Mouse (Mus musculus): ENCODE data around the gene Gm43552.
"Not testable (repeated sequence)": the region's sequence is repeated elsewhere in the genome, so short reads cannot be mapped to it uniquely, and the experiment has no call there.

Gene Gm43552

DNA sequence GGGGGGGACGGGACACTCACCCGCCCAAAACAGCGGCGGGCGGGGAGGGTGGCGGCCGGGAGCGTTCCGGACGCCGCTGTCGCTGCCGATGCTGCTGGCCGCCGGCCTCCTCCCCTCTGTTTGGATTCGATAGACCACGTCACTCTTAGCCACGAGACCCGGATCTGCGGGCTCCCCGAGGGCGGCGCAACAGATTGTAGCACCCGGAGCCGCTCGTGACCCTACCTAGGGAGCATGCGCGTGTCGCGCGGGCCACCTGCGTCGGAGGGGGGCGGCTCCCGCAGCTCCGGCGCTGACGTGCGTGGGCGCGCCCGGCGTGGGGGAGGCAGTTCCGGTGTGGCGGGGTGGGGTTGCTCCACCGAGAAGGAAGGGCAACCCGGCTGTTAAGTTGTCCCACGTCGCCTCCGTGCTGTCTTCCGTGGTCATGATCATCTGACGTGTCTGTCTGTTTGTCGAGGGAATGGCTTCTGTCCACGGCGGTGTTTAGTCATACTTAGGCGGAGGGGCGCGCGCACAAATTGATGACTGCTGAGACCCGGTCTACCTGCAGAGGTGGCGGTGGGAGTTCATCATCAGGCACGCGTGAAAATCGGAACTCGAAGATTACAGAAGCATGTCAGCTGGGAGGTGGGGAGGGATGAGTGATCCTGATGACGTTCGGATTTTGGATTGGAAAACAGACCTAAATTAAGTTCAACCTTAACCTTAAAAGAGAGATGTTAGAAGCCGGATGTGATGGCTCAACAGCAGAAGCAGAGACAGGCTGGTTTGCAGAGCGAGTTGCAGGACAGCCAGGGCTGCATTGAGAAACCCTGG lies at the start of gene Gm43552:
Gm43552 (minus strand) TSS at position 118 of the 816 bp plus-strand sequence.
- in situ Hi-C loops (cut with MboI, MseI) = loop anchor here (10.0 kb wide), 1 partner anchor 452 kb away; no protein-coding TSS in a partner anchor

DNA sequence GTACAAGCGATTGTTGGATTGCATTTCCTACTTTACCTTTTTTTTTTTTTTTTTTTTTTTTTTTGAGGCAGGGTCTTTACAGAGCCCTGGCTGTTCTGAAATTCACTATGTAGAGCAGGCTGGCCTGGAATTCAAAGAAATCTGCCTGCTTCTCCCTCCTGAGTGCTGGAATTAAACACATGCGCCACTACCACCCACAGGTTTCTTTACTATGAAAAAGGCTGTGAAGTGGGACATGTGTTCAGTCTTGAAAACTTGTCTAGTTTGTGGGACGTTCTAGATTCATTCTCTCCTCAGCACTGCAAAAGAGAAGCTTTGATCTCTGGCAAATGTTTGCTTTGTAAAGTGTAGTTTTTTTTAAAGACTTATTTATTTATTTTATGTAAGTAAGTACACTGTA lies 49.3 kb upstream of the Gm43552 start:
- in situ Hi-C loops (cut with MboI, MseI) = no loop called here

DNA sequence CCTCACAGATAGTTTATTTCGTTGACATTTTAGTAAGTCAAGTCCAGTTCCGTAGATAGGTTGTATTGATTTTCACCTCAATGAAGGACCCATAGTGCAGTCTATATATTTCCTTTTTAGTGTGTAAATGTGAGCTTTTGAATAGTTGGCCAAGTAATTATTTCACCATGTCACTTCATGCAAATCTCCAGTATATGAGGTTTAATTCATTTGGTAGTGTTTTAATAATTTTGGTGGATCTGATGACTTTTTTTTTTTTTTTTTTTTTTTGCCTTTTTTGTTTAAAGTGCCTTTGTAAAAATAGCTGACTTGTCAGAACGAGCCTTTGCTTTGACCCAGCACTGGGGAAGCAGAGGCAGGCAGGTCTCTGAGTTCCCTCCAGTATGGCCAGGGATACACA lies 47.2 kb upstream of the Gm43552 start:
- in situ Hi-C loops (cut with MboI, MseI) = no loop called here

DNA sequence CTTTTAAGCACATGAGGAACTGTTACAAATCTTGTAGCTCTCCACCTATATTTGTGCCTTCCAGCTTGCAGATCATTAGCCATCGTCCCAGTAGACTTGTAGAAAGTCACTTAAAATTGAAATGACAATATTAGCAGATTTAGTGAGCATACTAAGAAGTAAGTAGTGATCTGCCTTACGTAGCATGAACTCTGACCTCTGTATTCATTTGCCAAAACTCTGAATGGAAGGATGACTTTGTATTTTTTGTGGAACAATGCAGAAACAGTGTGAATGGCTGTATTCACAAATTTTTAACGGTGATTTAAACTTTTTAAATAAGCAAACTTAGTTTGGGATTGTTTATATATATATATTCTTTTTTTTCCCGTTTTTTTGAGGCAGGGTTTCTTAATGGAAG lies 46.2 kb upstream of the Gm43552 start:
- in situ Hi-C loops (cut with MboI, MseI) = no loop called here

DNA sequence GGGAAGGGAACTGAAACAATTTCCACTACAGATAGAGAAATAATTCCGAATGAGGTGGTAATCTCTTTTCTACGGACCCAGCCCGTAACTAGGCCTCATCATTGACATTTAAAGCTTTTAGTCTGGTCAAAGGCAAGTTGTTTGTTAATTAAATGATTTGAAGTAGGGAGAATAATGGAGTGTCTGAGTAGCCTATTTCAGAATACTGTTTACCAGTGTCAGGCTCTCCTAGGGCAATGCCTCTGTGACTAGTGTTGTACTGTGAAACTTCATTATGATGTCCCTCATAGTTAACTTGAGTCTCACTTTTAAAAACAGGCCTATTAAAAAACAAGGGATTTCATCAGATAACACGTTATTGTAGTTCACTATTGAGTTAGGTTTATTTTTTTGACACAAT lies 45.5 kb upstream of the Gm43552 start:
- in situ Hi-C loops (cut with MboI, MseI) = no loop called here

DNA sequence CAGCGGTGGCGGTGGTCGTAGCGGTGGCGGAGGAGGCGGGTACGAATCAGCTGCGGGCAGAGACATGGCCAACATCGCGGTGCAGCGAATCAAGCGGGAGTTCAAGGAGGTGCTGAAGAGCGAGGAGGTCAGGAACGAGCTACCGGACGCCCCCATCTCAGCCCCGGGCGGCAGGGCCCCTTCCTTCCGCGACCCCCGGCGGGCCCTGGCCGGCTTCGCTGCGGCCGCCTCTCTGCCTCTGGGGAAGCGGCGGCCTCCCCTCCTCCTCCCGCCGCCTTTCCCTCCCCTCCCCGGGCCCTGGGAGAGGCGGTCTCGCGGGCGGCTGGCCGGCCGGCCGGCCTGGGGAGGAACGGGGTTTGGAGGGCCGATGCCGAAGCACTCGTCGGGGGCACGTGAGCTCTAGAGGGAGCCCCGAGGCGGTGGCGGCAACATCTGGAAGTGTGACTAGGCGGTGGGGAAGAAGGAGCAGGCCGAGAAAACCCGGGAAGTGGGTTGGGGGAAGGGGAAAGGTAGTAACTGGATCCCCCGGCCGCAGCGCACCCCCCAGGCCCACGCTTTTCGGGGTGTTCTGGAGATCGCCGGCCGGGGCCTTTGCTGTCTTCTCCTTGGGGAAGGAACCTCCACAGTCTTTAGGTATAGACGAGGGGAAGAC lies 44.9 kb upstream of the Gm43552 start:
- in situ Hi-C loops (cut with MboI, MseI) = no loop called here

DNA sequence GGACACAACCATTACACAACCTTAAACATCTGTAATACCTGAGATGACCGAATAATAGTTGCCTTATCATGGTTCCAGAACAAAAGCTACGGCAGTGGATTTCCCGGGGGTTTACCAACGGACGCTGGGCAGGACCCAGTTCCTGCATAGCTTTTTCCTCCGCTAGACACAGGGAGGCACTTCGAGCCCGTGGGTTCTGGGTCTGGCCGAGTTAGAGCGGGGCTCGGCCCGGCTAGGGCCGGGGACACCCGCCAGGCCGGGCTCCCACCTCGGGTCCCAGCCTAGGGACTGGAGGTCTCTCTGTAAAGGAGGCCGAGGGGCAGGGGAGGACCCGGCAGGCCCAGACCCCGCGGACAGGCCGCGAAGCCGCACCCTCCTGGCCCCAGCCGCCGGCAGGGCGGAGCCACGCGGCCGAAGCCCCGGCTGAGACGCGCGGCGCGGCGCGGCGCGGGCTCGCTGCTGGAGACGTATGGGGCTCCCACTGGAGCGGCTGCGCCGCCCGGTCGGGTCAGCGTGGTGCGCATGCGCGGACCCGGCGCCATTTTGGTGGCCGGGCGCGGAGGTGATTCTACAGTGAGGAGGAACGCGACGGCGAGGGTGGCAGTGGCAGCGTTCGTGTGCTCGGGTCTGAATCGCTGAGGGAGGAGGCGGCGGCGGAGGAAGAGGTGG lies 44.3 kb upstream of the Gm43552 start, which contains the start of the genes Smim14 and Ube2k:
Smim14 (minus strand) TSS at position 434 of the 669 bp plus-strand sequence.
Ube2k (plus strand) TSS at position 483 of the 669 bp plus-strand sequence.
- in situ Hi-C loops (cut with MboI, MseI) = no loop called here

DNA sequence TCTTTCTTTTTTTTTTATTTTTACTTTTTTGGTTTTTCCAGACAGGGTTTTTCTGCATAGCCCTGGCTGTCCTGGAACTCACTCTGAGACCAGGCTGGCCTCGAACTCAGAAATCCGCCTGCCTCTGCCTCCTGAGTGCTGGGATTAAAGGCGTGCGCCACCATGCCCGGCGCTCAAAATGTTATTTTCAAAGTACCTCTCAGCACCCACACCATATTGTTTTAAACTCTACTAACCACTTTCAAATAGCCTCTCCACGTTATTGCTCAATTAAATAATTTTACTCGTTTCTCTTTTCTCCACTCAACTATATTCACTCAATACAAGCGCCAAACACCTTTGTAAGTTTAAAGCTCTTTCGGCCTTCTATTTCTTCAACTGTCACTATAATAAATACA lies 43.4 kb upstream of the Gm43552 start:
- in situ Hi-C loops (cut with MboI, MseI) = not testable (repeated sequence)

DNA sequence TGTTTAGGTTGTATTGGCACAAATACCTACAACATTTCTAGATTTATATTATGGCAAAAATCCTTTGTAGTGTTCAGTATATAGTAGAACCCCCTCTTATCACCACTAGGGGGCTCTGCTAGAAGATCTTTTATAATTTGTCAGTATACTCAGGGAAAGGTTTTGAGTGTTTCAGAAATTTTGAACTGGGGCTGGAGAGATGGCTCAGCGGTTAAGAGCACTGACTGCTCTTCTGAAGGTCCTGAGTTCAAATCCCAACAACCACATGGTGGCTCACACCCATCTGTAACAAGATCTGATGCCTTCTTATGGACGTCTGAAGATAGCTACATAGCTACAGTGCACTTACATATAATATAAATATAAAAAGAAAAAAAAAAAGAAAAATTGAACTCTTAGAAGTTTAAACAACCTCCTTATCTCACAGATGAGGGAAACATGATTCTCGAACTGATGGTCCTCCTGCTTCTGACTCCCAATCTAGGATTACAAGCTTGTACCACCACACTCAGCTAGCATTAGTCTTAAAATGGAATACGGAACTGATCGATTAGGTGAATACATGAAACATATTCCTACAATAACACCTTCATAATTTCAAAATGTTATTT lies 42.9 kb upstream of the Gm43552 start:
- in situ Hi-C loops (cut with MboI, MseI) = no loop called here

DNA sequence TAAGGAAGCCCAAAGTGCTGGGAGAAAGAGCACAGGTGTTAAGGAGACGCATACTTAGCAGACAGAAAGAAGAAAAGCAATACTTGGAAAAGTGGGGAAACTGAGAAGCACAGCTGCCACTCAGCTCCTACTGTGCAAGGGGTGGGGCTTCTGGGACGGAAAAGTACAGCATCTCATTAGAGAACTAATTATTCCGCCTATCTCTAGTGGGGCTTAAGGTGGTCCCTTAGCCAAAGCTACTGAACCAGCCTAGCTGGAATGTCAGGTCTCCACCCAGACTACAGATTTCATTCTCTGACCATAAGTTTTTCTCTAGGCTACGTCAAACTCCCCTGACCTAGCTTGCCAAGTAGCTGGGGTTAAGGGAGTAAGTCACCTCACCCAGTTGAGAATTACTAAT lies 41.9 kb upstream of the Gm43552 start:
- in situ Hi-C loops (cut with MboI, MseI) = no loop called here

DNA sequence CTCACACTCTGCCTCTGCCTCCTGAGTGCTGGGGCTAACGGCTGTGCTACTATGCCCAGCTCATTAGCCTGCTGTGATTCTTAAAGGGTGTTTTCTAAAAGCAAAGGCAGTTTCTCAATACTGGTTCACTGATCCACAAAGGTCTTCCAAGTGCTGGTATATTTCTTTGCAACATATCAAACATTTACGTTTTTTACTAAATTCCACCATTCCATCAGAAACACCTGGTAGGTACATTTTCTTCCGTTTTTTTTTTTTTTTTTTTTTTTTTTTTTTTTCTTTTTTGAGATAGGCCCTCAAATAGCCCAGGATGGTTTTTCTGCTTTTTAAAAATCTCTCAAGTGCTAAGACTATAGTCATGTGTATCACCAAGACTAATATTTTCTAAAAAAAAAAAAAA lies 38.6 kb upstream of the Gm43552 start:
- in situ Hi-C loops (cut with MboI, MseI) = no loop called here

DNA sequence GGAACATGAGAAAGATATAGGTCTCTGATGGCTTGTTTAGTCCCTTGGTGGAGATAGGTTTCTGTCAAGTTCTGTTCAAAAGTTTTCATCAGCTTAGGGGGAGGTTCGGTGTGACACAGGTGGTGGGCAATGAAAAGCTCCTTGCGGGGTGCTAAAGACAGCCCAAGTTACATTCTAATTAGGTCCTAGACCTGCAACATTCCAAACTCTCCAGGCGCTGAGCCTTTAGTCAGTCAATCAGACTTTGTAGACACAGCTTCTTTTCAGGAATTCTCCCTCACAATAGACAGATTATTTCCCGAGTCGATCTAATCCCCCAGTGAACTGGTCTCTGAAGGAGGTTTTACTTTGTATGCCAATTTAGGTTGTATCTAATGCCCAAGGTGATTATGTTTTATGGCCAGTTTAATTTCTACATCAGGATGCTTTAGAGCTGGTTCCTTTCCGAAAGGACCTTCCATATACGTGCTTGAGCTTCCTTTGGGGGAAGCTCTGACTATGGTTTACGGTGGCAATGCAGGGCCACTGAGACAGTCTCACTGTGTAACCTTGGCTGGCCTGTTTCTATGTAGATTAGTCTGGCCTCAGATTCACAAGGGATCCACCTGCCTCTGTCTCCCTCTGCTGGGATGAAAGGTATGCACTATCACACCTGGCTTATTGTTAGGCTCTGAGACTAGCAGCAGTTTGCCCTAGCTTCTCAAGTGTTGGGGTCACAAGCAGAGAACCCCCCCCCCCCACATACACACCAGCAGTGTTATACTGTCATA lies 33.2 kb upstream of the Gm43552 start:
- in situ Hi-C loops (cut with MboI, MseI) = no loop called here

DNA sequence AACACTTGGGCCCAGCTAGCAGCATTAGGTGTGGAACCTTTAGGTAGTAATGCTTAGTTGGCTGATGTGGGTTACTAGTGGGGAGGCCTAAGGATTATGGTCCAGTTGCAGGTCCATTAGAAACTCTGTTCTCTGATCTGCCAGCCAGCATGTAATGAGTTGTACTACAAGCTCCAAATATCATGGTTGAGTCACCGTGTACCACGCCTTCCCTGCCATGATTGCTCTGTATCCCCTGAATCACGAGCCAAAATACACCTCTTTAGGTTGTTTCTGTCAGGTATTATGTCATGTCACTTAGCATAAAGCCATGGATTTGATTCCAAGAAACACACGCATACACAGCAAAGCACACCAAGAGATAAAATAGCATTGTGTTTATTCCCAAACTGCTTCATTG lies 32.2 kb upstream of the Gm43552 start:
- in situ Hi-C loops (cut with MboI, MseI) = no loop called here

DNA sequence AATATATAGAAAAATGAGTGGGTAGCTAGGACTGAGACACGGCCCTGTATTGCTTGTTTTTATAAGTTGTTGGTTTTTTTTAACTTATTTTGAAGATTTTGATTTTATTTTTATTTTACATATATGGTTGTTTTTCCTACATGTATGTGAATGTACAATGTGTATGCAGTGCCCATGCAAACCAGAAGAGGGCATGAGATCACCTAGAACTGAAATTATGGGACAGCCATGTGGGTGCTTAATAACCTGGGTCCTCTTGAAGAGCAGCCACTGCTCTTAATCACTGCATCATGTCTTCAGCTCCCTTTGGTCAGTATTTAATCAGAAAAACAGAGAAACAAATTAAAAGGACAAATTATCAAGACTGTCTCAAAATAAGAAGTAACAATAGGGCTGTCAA lies 29.2 kb upstream of the Gm43552 start:
- in situ Hi-C loops (cut with MboI, MseI) = no loop called here

DNA sequence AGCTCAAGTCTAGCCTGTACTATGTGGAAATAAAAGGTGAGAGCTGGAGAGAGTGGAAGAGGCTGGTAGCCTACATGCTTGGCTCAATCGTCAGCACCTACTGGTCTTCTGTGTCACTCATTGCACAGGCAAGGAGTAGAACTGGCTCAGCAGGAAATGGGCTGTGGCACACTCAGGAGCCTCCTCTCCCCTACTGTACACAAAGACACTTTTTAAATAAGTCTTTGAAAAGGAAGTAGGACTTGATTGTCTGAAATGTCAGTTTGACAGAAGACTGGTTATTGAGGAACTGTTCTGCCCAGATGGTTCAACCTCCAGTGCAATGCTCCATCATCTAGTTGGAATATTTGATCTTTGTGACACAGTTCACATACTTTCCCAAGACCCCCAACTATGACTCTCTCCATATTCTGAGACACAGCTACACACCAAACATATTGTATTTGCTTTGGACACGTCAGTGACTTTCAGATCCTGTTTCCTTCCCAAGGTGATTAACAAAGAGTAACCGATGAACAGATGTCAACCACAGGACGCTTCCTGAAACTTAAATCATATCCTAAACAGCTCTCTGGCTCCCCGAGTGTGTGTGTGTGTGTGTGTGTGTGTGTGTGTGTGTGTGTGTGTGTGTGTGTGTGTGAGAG lies 22.1 kb upstream of the Gm43552 start:
- in situ Hi-C loops (cut with MboI, MseI) = no loop called here

DNA sequence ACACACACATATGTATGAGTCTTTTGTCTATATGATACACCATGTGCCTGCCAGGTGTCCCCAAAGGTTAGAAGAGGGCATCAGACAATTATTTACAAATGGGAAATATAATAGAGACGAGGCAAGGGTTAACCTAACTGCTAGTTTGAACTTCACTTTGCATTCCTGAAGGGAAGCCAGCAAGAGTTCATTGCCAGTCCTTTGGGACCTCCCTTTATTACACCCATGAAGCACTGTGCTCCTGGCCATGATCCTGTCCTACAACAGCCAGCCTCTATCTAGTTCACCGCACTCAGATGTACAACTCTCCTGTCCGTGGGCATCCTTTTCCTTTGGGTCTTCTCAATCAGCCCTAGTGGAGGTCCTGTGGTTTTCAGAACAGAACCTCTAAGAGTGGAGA lies 20.9 kb upstream of the Gm43552 start:
- in situ Hi-C loops (cut with MboI, MseI) = no loop called here

DNA sequence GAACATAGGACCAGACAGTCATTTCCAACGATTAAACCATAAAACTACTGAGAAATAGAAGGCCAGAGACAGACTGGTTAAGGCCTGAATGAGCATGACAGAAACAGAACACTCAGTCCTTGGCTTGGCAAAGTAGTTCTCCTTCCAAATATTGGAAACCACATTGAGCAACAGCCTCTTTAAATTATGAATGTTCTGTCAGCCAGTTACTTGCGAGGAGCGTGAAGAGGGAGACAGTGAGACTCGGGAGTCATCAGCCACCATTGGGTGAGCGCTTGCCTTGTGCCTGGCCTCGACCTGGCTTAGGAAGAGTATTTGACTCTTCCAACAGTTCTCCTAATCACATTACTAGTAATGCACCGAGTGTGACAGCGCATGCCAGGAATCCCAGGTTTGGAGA lies 15.8 kb upstream of the Gm43552 start:
- in situ Hi-C loops (cut with MboI, MseI) = no loop called here

DNA sequence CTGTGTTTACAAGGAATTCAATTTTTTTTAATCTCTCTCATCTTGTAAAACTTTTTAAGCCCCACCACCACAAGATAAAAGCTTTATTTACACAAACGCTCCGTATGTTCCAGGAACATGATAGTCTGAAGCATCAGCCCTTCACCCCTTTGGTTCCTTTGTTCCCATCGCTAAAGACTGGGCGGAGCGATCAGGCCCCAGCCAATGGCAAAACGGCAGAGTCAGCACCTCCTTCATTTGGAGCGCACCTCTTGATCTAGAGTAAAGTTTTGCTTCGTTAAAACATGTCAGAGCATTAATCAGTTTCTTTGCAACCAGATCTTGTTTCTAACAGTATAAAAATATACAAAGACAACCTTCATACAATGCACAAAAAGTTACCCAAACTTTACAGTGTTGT lies 13.2 kb upstream of the Gm43552 start:
- in situ Hi-C loops (cut with MboI, MseI) = no loop called here

DNA sequence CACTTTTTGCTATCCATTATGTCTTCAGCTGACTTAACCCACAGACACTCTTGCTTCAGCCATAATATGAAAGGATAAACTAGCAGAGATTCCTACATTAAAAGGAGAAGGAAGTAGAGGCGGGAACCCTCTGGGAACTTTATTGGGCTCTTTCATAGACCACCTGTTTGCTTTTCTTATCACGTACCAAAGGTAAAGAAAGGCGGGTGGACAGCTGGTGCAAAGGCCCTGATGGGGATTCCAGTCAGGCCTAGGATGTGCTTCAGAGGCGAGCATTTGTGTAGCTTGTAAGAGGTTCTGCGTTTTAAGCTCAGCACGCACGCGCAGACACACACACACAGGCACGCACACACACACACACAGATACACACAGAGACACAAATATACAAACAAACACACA lies 8.8 kb upstream of the Gm43552 start:
- in situ Hi-C loops (cut with MboI, MseI) = no loop called here

DNA sequence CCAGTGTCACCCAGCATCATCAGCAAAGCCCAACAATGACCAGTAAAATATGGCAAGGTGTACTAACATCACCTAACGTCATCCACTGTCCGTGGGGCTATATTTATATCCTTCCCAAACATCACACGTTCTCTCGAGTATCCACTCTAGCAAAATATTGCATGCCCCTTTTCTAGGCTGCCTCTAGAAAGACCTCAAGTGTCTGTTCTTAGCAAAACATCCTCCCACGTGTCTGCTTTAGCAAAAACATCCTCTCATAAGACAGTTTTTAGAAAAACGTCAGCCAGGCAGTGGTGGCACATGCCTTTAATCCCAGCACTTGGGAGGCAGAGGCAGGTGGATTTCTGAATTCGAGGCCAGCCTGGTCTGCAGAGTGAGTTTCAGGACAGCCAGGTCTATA lies 7.6 kb upstream of the Gm43552 start:
- in situ Hi-C loops (cut with MboI, MseI) = no loop called here

All from regulatory T cell (primary cell).